8 mouse cellular contexts compared by ENCODE assay signal in genomic region chr2:5011898-5012490, GRCm38 (mm10). TPM values are rescaled to one million over a fixed set of nuclear protein-coding genes. Genes with fewer than 3 reads are reported as not detected.
DNase-seq lines count a peak whose midpoint lies in the region; ATAC-seq and TF ChIP-seq lines count a peak whose summit lies in the region.

No protein-coding gene starts in this region.

- 10% methylated on average over 8 of the region's 8 CpGs for WGBS in heart, embryonic 13.5 days
- 13% methylated on average over 8 of the region's 8 CpGs for WGBS in forebrain, postnatal 0 days
- 20% methylated on average over 8 of the region's 8 CpGs for WGBS in midbrain, embryonic 10.5 days

- intact Hi-C loops in heart, postnatal 25 days (cut with DNase I) = loop anchor here (5.0 kb wide), 1 partner anchor 95 kb away; the partner anchor contains the start of gene Phyh
- intact Hi-C loops in gastrocnemius, postnatal 14 days (cut with DNase I; ENCODE audit: low total_unique reads) = no loop called here

- peak overlapping the region; percentile 74 for H3K4me2 ChIP-seq in heart, embryonic 13.5 days
- H3K4me2 ChIP-seq in forebrain, postnatal 0 days (ENCODE audit: low read depth) = peak overlapping the region; percentile 71

- H3K9me3 ChIP-seq in heart, embryonic 13.5 days = no peaks in the 10 kb centered on the region
- H3K9me3 ChIP-seq in E14TG2a.4 (ENCODE audit: low read length) = no peaks in the 10 kb centered on the region
- no peaks in the 10 kb centered on the region for H3K9me3 ChIP-seq in forebrain, postnatal 0 days (ENCODE audit: low read length)
- H3K9me3 ChIP-seq in midbrain, embryonic 10.5 days (replicated peaks) = no peaks in the 10 kb centered on the region

- peak overlapping the region; percentile 83 for H3K9ac ChIP-seq in heart, embryonic 13.5 days
- no peak overlapping the region for H3K9ac ChIP-seq in forebrain, postnatal 0 days

- peak overlapping the region; percentile 82 for H3K4me3 ChIP-seq in heart, embryonic 13.5 days
- peak overlapping the region; percentile 92 for H3K4me3 ChIP-seq in E14TG2a.4 (replicated peaks; ENCODE audit: low read length)
- H3K4me3 ChIP-seq in forebrain, postnatal 0 days (ENCODE audit: low read depth, low read length) = peak overlapping the region; percentile 43
- peak overlapping the region; percentile 78 for H3K4me3 ChIP-seq in midbrain, embryonic 10.5 days

- no peak for TF ChIP-seq CTCF in E14TG2a.4 (conservative IDR thresholded peaks at IDR 0.05; ENCODE audit: low read length)
- no peak for TF ChIP-seq CTCF in forebrain, postnatal 0 days (IDR thresholded peaks at IDR 0.05; ENCODE audit: low read depth)

- no peaks in the 10 kb centered on the region for H3K27me3 ChIP-seq in heart, embryonic 13.5 days (replicated peaks)
- no peaks in the 10 kb centered on the region for H3K27me3 ChIP-seq in E14TG2a.4 (ENCODE audit: insufficient read depth, low read length)
- no peaks in the 10 kb centered on the region for H3K27me3 ChIP-seq in forebrain, postnatal 0 days (ENCODE audit: insufficient read depth, low read length)
- no peaks in the 10 kb centered on the region for H3K27me3 ChIP-seq in midbrain, embryonic 10.5 days (ENCODE audit: low read depth, poor library complexity, severe bottlenecking)

- no peak for DNase-seq in heart, postnatal 25 days (ENCODE audit: low spot score)
- no peak for DNase-seq in forebrain, postnatal 0 days
- DNase-seq in midbrain, embryonic 10.5 days (ENCODE audit: low spot score) = no peak
- DNase-seq in urinary bladder, postnatal 14 days (ENCODE audit: low spot score) = no peak
- DNase-seq in urinary bladder, postnatal 25 days (ENCODE audit: low spot score) = no peak
- DNase-seq in gastrocnemius, postnatal 14 days = no peak

- no peak overlapping the region for H3K27ac ChIP-seq in heart, embryonic 13.5 days (replicated peaks)
- H3K27ac ChIP-seq in forebrain, postnatal 0 days (ENCODE audit: low read depth, low read length) = no peak overlapping the region
- H3K27ac ChIP-seq in midbrain, embryonic 10.5 days (replicated peaks) = peak overlapping the region; percentile 91

- H3K36me3 ChIP-seq in heart, embryonic 13.5 days = peaks cover 27% of the 10 kb centered on the region
- H3K36me3 ChIP-seq in E14TG2a.4 (ENCODE audit: insufficient read depth, low read length) = peaks cover 42% of the 10 kb centered on the region
- H3K36me3 ChIP-seq in forebrain, postnatal 0 days (ENCODE audit: insufficient read depth) = no peaks in the 10 kb centered on the region
- H3K36me3 ChIP-seq in midbrain, embryonic 10.5 days = peaks cover 35% of the 10 kb centered on the region

- no peak for ATAC-seq in heart, embryonic 13.5 days (ENCODE audit: extremely low read depth, insufficient number of reproducible peaks, low FRiP score, low TSS enrichment)
- ATAC-seq in forebrain, postnatal 0 days = no peak

- peaks cover 13% of the 10 kb centered on the region for H3K4me1 ChIP-seq in heart, embryonic 13.5 days
- H3K4me1 ChIP-seq in E14TG2a.4 (replicated peaks; ENCODE audit: low read depth, low read length) = peaks cover 65% of the 10 kb centered on the region
- peaks cover 5% of the 10 kb centered on the region; the same call in 1 of the 2 replicates for H3K4me1 ChIP-seq in forebrain, postnatal 0 days (ENCODE audit: insufficient read depth)
- H3K4me1 ChIP-seq in midbrain, embryonic 10.5 days = peaks cover 17% of the 10 kb centered on the region

RNA-seq across cellular contexts. Expression of gene Mcm10, which starts 0.6 kb away (rescaled TPM):
- polyA plus RNA-seq in heart, embryonic 13.5 days (2015; fragmentation: Nextera tagmentation; extraction: Ambion mirVana) = 16.6 and 17.3 TPM in 2 replicates
- under 1 TPM; 0.57 to 0.59 TPM for total RNA-seq in heart, postnatal 25 days (2021)
- total RNA-seq in forebrain, postnatal 0 days (2014; rRNA removed) = 2.0 and 2.3 TPM in 2 replicates
- 1.9 and 2.0 TPM in 2 replicates for polyA plus RNA-seq in forebrain, postnatal 0 days (2015; fragmentation: Nextera tagmentation; extraction: Ambion mirVana)
- polyA plus RNA-seq in midbrain, embryonic 10.5 days (2016; fragmentation: Nextera tagmentation; extraction: Ambion mirVana) = 58.9 and 69.2 TPM in 2 replicates
- 1 to 10 TPM in 1 of 2 experiments, under 1 TPM in 1; 0.62 to 1.8 TPM for total RNA-seq in gastrocnemius, postnatal 14 days (2021)

RNA-seq across cellular contexts. Expression of gene Ucma, which starts 36.1 kb away (rescaled TPM):
- not detected in 2 replicates for polyA plus RNA-seq in heart, embryonic 13.5 days (2015; fragmentation: Nextera tagmentation; extraction: Ambion mirVana)
- total RNA-seq in heart, postnatal 25 days (2021) = under 1 TPM; 0.70 to 0.78 TPM
- total RNA-seq in forebrain, postnatal 0 days (2014; rRNA removed) = 1.2 TPM in 1 of 2 replicates, not detected in the other
- polyA plus RNA-seq in forebrain, postnatal 0 days (2015; fragmentation: Nextera tagmentation; extraction: Ambion mirVana) = 0.27 and 0.45 TPM in 2 replicates
- polyA plus RNA-seq in midbrain, embryonic 10.5 days (2016; fragmentation: Nextera tagmentation; extraction: Ambion mirVana) = not detected in 2 replicates
- under 1 TPM in 1 of 2 experiments, not detected in 1; 0.39 TPM for total RNA-seq in gastrocnemius, postnatal 14 days (2021)

RNA-seq across cellular contexts. Expression of gene Optn, which starts 51.9 kb away (rescaled TPM):
- 13.0 TPM in 2 replicates for polyA plus RNA-seq in heart, embryonic 13.5 days (2015; fragmentation: Nextera tagmentation; extraction: Ambion mirVana)
- total RNA-seq in heart, postnatal 25 days (2021) = 10 to 100 TPM; 52.6 to 63.8 TPM
- total RNA-seq in forebrain, postnatal 0 days (2014; rRNA removed) = 24.1 and 25.1 TPM in 2 replicates
- 12.5 and 16.7 TPM in 2 replicates for polyA plus RNA-seq in forebrain, postnatal 0 days (2015; fragmentation: Nextera tagmentation; extraction: Ambion mirVana)
- 3.4 and 4.4 TPM in 2 replicates for polyA plus RNA-seq in midbrain, embryonic 10.5 days (2016; fragmentation: Nextera tagmentation; extraction: Ambion mirVana)
- 10 to 100 TPM; 27.2 to 33.8 TPM for total RNA-seq in gastrocnemius, postnatal 14 days (2021)
